Mouse (Mus musculus) lung, postnatal 0 days (tissue): Measurements from ENCODE around the gene Edrf1.

Experiments
- CTCF ChIP-seq: IDR thresholded peaks from 2 replicates; pipeline ENCODE4 v1.5.1; 2016; ENCODE audit warnings: antibody characterized with exemption, mild to moderate bottlenecking
- EP300 ChIP-seq: IDR thresholded peaks from 2 replicates; pipeline ENCODE4 v1.6.1; 2016; ENCODE audit warnings: antibody characterized with exemption, mild to moderate bottlenecking, control low read depth

- TF ChIP-seq CTCF = no peak
- no peak for TF ChIP-seq EP300
Measured at GRCm38 (mm10) chr7:133702333-133702732, 65.0 kb downstream of the Edrf1 start.
